Mouse (Mus musculus): ENCODE data around the gene Nobox.

The Nobox gene

DNA sequence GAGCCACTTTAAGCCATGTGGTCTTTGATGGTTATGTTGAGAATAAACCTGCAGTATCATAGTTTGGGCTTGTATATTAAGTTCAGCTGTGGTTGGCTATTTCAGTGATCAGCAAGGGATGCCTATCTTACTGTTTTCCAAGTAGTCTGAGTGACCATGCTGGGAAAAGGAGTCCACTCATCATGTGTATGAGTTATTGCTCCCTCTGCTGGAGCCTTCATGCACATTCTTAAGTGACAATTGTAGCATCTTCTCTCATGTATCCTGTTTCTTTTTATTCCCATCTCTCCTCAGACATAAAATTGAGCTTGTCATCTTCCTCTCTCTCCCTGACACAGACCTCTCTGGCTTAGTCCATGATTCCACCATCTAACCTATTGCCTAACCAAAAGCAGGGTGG is 31.1 kb downstream of the Nobox start:
- in situ Hi-C loops (cut with MboI; ENCODE audit: unreplicated experiment in 2 of 2) = no loop called here

DNA sequence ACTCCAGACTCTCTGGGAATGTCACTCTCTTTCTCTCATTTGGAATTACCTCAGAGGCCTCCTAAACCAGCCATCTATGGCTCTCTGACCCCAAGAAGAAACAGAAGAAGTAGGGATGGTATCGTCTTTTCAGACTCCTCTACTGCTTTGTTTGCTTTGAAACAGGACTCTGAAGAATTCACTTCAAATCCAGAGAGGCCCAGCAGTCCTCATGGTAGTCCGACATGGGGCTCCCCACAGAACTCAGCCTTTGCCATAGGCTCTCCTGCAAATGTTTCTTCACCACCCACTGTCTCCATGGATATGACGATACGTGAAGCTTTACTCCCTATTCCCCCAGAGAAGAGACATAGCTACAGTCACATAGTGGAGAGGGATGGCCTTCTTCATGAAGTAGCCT is 35.2 kb downstream of the Nobox start:
- in situ Hi-C loops (cut with MboI; ENCODE audit: unreplicated experiment in 2 of 2) = no loop called here

DNA sequence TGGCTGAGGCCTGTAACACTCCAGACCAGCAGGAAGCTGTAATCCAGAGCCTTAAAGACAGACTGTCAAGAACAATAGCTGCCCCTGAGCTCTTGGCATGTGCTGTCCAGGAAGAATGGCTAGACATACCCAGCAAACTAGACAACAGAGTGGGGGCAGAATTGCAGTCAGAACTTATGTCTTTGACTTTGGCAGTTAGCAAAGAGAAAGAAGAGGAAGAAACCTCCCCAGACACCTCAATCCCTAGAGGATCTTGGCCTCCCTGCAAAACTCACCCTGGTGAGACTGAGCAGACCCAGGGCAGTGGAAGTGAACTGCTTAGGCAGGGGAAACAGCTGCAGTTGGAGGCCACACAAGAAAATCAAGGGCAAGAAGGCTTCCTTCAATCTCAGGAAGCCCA is 36.8 kb downstream of the Nobox start:
- in situ Hi-C loops (cut with MboI; ENCODE audit: unreplicated experiment in 2 of 2) = no loop called here

DNA sequence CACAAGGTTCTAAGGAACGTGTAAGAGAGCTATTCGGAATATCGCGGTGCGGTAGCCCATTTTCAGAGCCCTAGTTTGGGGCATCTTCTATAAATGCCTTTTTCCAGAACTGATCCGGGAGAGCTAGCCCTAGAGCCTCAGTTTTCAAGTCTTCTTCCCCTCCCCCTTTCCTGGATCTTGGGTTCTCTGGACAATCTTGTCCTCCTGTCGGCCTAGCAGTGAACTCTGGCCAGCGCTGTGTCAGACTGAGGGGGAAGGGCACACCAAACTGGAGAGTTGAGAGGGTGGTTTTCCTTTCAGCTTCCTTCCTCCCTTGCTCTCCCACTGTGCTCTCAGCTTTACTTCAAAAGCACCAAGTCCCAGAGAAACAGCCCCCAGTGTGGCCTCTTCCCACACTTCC is 43.0 kb downstream of the Nobox start:
- in situ Hi-C loops (cut with MboI; ENCODE audit: unreplicated experiment in 2 of 2) = no loop called here

DNA sequence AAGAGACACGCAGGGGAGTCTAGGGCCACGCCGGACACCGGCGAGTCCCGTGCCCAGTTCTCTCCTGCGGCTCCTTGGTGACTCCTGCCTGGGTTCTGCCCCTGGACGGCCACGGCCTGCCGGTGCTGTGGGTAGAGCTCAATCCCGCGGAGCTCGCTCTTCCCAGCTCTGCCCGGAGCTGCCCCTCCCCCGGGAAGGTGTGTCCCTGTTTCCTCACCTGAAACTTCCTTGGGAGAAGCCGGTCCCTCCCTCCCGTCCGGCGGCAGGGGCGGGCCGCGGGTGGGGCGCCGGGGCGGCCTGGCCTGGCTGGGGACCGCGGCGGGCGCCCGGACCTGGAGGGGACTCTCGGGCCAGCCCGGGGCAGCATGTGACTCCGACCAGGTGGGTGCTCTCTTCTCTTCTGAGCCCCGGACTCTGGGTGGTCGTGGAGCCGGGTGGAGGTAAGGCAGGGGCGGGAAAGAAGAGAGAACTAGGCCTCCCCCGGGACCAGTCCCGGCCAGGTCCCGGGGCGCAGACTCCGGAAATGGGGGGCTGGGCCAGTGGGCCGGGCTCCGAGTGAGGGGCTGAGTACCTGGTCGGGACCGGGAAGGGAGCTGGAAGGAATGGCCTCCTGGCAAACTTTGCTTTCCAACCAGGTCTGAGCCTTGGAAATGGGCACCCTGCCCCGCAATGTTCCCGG is 43.9 kb downstream of the Nobox start, which contains the start of gene Arhgef5:
Gene Arhgef5, plus strand, starts transcription at position 220 of the 679 bp plus-strand sequence.
- in situ Hi-C loops (cut with MboI; ENCODE audit: unreplicated experiment in 2 of 2) = no loop called here

DNA sequence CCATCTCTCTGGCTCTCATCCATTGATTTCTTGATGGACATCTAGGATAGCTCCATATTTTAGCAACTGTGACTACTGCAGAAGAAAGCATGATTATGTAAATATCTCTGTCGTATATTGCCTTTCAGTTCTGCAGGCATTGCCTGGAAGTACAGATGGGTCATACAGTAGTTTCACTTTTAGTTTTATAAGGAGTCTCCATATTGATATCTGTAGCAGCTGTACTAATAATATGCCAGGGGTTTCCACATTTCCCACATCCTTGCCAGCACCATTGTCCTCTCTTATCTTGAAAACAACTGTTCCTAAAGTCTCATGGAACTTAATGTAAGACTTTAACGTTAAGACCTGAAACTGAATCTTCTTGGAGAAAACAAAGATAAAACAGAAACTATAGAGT is 48.6 kb downstream of the Nobox start:
- in situ Hi-C loops (cut with MboI; ENCODE audit: unreplicated experiment in 2 of 2) = no loop called here

DNA sequence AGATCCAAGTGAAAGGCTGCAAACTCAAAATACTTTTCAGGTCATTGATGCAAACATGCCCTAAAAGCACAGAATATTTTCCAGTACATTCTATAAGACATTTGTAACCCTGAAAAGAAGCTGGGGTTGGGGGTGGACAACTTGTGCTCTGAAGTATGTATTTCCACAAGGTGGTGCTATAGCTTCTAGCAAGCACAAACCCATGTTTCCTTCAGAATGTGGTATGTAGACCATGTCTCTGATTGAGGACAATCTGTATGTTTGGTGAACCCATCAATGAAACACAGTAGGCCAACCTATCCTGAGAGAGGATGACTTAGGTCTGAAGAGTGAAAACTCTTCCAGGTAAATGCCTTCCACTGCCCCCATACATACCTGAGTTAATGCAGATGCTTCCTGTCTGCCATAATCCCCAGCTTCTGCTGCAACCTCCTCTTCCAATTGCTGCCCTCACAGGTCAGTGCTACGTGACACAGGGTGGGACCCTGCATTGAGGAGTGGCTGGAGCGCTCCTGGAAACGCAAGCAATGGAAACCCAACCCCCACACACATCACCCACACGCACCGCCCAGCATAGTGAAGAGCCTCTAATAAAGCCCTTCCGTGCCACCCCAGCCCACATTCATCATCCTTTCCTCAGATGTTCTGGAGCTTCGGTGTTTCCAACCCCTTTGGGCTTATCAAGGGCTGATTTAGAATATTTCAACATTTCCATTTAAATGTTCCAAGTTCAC is 55.0 kb downstream of the Nobox start:
- in situ Hi-C loops (cut with MboI; ENCODE audit: unreplicated experiment in 2 of 2) = no loop called here
